Mouse (Mus musculus): ENCODE measurements around the gene Btg1.

Gene Btg1

DNA sequence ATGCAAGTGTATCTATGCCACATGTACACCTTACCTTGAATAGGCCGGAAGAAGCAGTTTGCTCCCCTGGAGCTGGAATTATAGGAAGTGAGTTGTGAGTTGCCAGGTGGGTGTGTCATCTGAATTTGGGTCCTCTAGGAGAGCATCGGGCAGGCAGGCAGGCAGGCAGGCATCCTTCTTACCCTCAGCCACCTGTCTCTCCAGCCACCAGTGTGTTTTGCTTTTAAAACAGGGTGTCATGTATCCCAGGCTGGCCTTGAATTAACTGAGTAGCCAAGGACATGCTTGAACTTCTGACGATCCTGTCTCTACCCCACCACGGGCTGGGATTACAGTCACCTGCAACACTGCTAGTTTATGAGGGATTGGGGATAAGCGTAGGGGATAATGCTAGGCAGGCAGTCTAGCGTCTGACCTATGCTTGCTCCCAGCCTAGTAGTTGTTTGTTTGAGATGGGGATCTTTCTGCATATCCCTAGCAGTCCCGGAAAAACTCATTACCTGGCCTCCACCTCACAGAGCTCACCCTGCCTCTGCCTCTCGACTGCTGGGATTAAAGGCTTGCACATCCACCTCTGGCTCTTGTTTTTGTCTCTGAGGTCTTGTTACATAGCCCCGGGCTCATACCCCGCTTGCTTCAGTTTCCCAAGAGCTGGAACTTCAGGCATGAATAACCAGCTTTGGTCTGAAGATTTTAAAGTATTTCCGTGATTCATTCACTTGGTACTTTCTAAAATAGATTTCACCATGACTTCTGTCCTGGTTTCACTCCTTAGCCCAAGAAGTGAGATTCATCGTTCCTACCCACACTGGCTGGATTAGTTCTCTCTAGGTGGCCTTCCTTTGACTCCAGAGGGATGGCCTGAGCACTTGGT, 15.7 kb downstream of the Btg1 start:
- no peak for DNase-seq (ENCODE audit: low spot score)

DNA sequence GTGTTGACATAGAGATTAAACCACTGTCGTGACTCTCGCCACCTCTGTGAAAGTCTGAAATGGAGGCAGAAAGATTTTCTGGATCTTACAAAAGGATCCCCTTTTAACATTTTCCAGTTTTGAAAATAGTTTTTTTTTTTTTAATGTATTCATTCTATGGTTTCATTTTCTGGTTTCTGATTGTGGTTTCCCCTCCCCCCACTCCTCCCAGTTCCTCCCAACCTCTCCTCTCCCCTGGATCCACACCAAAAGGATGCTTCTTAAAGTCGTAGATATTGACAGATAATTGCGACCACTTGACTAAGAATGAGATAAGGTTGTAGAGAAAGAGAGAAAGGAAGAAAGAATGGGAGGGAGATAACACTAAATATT, 16.3 kb downstream of the Btg1 start:
- DNase-seq (ENCODE audit: low spot score), result no peak

- DNase-seq (ENCODE audit: low spot score), result no peak
Observed at GRCm38 (mm10) chr10:96635472-96635871, 18.7 kb downstream of the Btg1 start.

GRCm38 (mm10) chr10:96638477-96638876, 21.7 kb downstream of the Btg1 start:
- no peak for DNase-seq (ENCODE audit: low spot score)

GRCm38 (mm10) chr10:96642014-96642413, 25.2 kb downstream of the Btg1 start:
- no peak for DNase-seq (ENCODE audit: low spot score)

DNA sequence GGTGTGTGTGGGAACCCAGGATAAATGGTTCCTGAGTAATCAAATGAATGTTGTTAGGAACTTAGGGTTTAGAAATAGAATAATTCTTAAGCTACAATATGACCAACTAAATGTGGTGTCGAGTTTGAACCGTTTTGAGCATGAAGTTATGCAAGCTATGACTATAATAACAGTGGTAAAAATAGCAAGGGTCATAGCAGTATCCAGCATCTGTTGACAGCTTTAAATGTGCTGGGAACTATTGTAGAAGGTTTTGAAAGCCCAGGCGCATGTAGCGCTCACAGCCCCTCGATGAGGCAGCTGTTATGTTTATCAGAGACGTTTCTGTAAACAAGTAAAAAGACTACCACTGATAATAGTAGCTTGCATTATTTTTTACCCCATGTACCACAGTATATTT, 25.9 kb downstream of the Btg1 start:
- DNase-seq (ENCODE audit: low spot score), result no peak

DNA sequence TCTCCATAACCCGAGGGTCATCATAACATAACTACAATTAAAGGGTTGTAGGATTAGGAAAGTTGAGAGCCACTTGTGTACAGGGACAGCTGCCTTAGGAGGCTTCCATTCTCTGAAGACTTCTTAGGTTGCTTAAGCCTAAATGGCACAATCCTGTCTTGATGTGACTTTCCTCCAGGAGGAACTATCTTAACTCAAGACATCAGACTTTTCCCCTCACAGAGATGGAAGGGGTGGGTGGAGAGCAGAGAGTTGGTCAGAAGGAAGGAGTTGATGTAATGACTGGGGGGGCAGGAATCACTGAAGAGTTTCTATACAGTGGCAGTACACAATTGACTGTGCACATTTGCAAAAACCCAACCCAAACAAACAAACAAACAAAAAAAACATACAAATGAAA, 28.4 kb downstream of the Btg1 start:
- DNase-seq (ENCODE audit: low spot score), result no peak

- no peak for DNase-seq (ENCODE audit: low spot score)
Observed at GRCm38 (mm10) chr10:96646024-96646866, 29.4 kb downstream of the Btg1 start.

- no peak for DNase-seq (ENCODE audit: low spot score)
Observed at GRCm38 (mm10) chr10:96646867-96647462, 30.2 kb downstream of the Btg1 start.

- no peak for DNase-seq (ENCODE audit: low spot score)
Observed at GRCm38 (mm10) chr10:96648161-96648561, 31.4 kb downstream of the Btg1 start.

DNA sequence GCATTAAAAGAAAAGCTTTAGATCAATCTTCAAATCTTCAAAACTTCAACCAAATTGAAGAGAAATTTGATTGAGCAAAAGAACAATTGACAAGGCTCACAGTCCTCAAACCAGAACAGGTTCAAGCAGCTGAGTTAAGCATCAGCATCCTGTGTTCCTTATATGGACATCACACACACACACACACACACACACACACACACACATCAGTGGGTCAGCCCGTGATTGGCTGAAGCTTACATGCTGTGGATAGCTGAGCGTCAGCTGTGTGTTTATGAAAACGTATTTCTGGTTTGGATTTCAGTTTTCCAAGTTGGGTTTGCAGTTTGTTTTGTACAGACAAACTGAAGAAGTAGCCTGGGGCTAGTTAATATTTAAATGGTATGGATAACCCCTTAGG, 32.7 kb downstream of the Btg1 start:
- no peak for DNase-seq (ENCODE audit: low spot score)

DNA sequence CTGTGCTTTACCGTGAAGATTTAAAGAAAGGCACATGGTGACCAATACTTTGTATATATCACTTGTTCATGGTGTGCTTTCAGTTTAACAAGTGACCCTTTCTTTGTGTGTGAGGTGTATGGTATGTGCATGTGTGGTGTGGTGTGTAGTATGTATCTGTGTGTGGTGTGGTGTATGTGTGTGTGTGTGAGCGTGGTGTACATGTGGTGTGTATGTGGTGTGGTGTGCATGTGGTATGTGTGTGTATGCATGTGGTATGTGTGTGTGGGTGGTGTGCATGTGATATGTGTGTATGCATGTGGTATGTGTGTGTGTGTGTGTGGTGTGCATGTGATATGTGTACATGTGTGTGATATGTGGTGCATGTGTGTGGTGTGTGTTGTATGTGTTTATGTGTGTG, 35.6 kb downstream of the Btg1 start:
- DNase-seq (ENCODE audit: low spot score), result no peak

DNA sequence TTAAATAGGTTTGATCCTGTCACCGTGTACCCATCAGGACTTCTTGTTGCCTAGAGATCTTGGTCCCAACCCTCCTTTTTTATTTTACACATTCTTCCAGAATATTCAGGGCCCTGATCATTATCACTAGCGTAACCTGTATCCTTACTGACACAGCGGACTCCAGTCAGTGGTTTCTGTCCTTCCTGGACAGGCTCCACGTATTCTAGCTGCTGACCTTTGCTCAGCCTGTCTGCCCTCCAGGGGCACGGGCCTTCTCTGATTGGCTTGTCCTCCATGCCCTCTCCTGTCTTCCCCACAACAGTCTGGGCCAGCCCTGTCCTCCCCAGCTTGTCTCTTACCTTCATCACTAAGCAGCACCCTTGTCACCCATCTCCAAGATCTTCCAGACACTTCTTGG, 36.2 kb downstream of the Btg1 start:
- DNase-seq (ENCODE audit: low spot score), result no peak

DNA sequence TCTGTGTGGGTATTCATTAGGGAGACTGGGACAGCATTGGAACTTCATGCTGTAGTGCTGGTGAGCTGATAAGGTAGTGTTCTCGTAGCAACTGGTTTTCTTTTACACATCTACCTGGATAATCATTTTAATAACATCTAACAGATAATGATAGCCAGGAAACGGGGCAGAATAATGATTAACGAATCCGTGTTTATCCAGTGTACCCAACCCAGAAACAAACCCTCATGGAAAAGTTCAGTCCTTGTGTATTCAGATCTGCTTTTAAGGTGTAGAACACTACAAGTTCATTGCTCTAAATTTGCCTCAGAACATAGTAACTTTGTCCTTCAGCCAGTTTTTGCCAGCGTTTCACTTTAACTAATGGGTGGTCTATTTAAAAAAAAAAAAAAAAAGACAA, 37.3 kb downstream of the Btg1 start:
- DNase-seq (ENCODE audit: low spot score), result no peak

DNA sequence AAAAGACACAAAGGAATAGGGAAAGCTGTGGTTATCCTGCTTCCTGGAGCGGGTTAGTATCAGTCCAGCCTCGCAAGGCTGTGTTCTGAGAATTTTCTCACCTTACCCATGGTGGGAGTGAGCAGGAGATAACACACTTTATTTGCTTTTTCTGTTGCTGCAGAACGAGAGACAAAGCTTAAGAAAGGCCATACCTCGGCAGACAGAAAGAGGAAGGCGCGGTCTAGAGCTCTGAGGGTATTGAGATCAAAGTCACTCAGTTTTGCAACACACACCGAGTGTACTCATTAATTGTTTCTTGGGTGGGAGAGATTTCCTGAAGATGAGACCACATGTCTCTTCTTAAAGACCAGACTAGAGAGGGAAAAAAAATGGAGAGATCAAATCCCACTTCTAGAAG, 37.8 kb downstream of the Btg1 start:
- no peak for DNase-seq (ENCODE audit: low spot score)

DNA sequence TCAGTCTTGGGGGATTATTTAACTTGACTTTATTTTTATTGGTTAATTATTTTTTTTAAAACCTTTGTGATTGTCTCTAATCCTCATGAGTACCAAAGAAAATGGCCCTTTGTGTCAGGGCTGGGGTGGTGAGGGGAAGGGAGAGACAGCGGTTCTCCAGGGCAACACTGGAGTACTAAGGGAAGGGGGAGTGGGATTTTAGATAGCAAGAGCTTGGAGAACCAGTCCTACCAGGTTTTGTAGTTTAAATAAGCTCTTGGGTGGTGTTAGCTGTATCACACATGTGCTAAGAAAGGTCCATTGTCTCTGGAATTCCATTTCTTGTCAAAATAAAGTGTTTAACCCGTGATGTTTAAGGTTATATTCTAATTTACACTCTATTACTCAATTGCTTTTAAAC, 38.3 kb downstream of the Btg1 start:
- DNase-seq (ENCODE audit: low spot score), result no peak

DNA sequence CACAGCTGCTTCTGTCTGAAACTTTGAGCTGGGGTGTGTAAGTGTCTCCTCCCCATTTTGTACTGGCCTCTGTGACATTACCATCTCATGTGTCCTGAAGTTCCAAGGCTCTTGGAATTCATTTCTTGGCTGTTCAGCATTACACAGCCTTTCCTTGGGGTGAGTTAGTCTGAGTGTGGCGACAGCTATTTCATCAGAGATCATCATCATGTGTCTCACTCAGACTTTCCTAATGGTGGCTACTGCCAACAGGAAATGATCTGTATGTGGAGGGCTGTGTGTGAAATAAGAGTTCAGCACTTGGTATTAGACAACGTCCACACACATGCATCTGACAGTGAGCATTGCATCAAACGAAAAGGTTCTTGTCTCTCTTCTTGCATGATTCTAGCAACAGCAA, 39.4 kb downstream of the Btg1 start:
- DNase-seq (ENCODE audit: low spot score), result no peak

DNA sequence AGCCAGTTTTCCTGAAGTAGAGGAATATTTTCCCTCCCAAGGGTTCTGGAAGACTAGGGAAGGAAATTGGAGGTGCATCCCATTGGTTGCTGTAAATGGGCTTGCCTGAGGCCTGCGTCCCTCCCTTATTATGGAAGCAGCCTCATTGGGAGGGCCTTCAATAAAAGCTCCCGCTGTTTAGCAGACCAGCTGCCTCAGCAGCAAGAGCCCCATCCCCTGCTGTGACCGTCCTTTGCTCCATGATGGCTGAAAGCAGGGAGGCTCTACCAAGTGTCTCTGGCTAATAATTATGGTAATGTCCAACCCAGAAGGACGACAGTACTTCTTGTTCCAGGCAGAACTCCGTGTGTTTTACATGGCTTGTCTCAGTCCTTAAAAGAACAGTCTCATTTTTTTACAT, 42.1 kb downstream of the Btg1 start:
- no peak for DNase-seq (ENCODE audit: low spot score)

DNA sequence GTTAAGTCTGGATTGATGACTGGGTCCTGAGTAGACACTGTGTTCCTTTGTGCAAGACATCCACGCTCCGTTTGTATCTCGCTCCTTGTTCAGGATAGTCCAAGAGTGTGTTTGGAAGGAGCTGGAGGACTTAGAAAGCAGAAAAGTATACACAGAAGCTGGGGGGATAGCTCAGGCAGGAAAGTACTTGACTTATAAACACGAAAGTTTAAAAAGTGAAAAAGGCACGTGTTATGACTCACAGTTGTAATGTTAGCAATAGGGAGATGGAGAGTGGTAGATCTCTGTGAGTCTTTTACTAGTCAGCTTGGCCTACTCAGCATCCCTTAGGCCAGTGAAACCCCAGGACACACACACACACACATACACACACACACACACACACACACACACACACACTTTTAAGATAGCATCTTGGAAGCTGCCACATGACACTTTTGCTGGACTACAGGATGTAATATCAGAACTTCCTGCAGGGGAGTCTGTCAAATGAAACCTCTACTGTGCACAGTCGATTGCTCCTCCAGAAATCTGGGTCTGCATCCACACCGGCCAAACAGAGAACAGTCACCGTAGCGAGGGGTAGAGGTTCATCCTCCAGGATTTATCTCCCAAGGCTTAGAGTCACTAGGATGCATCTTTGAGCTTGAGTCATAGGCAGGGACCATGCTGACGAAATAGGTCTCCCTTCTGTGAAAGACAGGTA, 43.6 kb downstream of the Btg1 start:
- no peak for DNase-seq (ENCODE audit: low spot score)

- no peak for DNase-seq (ENCODE audit: low spot score)
Observed at GRCm38 (mm10) chr10:96662976-96663375, 46.2 kb downstream of the Btg1 start.

DNA sequence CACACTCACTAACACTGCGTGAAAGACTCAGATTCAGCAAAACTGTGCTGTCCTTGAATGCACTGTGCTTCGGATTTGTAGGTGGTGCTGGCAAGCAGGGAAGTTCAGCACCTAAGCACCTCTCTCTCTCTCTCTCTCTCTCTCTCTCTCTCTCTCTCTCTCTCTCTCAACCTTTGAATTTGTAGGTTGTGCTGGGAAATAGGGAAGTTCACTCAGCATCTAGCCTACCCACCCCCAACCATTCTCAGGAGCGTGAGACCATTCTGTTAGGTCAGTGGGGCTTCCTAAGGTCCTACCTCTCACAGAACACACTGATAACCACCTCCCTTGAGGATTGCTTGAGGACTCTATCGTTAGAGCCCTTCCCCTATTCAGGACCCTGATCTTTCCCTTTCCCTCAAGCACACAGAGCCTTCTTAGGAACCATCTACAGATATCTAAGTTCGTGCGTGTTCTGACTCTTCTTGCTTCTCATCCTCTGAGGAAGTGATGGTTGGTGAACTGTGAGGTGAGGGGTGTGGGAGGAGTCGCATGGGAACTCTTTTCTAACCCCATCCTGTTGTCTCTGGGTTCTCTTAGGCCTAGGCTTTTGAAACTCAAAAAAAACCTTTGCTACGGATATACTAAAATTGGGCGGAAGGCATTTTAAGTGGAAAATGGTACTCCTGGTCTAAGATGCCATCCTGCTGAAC, 47.1 kb downstream of the Btg1 start:
- no peak for DNase-seq (ENCODE audit: low spot score)
